Mouse (Mus musculus) left cerebral cortex, postnatal 14 days (tissue): ENCODE results near the gene Slfn5. TPM values are rescaled to one million over a fixed set of nuclear protein-coding genes. Genes with fewer than 3 reads are reported as not detected.
"Not testable (repeated sequence)": the region's sequence is repeated elsewhere in the genome, so short reads cannot be mapped to it uniquely, and the experiment has no call there.

Experiments
- DNase-seq, 2 experiments: peaks; one replicate each; pipeline ENCODE4 v3.0.0; 2021 to 2022; ENCODE audit warnings: low spot score in 2 of 2, mixed read lengths in 1 of 2
- intact Hi-C: fragments of 180-260 bp; cut with DNase I; formaldehyde crosslinking; loops from one replicate; pipeline ENCODE4 v1.15.1; 2025
- total RNA-seq, 2 experiments: library from RNA; stranded (reverse); gene quantifications; 2 replicates each; pipeline ENCODE4 v1.2.3; 2021

Gene Slfn5
- total RNA-seq, 2 experiments from 2014 or later, result 4.0 to 5.0 TPM

DNA sequence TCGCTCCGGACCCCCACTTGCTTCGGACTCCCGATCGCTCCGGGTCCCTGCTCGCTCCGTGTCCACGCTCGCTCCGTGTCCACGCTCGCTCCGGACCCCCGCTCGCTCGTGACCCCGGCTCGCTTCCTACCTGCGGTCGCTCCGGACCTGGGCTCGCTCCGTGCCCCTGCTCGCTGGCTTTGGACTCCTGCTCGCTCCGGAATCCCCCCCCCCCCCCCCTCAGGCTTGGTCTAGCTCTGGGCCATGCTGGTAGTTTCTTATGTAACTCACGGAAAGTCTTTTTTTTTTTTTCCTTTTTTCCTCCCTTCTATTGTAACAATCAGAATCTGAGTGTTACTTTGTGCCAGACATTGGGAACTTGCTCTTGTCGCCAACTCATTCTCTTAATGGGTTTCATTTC is 18.0 kb upstream of the Slfn5 start:
- intact Hi-C loops, result no loop called here
- DNase-seq, result no peak

DNA sequence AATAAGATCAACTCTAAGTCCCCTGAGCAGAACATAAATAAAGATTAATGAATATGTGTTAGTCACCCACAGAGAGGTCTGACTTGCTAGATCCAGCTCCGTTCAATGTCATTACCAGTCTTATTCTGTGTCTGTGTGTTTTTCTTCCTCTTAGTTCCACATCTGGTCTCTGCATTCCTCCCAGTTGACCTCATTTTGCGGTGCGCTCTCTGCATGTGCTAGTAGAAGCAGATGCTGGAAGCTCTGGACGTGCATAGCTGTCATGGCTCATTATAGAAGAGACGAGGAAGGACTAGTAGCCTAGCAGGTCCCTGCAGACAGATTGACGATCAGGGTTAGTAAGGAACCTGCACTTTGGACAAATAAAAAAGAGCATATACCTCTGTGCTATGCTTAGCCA is 7.8 kb upstream of the Slfn5 start:
- intact Hi-C loops, result no loop called here

DNA sequence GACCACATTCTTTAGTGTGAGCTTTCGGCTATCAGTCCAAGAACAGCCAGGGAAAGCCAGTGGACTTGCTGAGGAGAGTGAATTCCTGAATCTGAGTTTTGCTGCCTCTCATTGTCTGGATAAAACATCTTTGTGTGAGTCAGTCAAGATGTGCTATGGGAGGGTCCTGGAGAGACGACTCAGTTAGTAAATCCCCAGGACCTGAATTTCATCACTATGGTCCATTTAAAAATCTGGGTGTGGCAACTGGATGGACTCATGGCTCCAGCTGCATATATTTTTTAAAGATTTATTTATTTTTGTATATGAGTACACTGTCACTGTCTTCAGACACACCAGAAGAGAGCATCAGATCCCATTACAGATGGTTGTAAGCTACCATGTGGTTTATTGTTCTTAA is 5.5 kb upstream of the Slfn5 start:
- intact Hi-C loops, result no loop called here
- no peak for DNase-seq

More for the DNA sequence above, 7.8 kb upstream of the Slfn5 start:
- DNase-seq, result no peak

DNA sequence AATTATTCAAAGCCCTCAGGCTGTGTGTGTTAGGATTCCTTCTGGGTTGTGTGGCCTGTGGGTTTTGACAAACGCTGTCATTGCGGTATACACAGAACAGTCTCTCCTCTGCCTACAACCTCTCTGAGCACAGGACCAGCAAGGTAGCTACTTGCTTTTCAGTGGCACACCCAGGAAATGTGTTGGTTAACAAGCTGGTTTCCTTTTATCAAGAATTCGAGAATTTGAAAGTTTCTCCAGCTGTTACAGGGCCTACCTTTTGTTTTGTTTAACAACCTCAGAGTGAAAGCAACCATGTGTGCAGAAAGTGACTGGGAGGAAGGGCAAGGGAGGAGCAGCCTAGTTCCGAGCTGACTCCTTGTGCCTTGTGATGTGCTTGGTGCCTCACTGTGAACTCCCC is 3.7 kb upstream of the Slfn5 start:
- DNase-seq, result no peak
- intact Hi-C loops, result no loop called here

DNA sequence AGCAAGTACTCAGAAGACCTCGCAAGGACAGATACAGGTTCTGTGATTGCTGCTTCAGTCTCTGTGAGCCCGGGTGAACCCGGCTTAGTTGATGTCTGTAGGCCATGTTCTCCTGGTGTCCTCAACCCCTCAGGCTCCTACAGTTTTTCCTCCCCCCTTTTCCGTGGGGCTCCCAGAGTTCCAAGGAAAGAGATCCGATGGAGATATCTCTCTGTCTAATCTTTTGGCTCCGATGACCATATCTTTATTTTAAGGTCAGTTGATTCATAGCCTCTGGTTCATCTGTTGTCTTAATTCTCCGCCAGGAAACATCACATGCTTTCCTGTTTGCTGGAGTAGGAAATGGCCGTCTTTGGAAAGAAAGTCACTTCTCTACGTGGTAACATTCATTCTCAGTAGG is 2.1 kb upstream of the Slfn5 start:
- intact Hi-C loops, result no loop called here

DNA sequence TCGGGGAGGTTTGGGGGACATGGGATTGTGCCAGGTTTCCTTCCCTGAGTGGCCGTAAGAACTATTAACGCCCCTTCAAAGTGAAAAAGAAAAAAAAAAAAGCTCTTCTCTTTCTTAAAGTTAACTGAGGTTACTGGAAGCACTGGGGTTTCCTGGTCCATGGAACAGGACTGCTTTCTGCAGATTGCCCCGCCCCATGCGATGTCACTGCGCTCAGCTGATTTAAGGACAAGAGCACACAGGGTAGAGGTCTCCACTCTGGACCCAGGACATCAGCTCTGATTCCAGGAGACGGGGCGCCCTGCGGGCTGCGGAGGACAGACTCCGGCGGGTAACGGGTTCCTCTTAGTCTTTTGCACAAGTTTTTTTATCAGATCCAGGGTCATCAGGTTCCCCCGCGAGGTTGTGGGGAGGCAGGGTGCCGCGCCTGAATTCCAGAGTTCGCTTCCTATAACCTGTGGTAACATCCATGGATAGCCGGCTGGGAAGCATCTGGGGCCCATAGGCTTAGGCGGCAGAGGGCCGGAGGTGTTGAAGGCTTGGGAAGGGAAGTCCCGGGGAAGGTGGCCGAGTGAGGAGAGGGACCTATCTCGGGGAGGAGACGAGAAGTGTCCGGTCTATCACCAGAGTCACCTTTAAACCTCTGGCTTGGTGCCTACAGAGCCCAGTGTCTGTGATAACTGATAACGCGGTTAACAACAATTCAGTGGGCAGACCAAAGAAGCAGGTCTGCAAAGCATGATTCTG is 889 bp downstream of the Slfn5 start:
- no peak for DNase-seq
- intact Hi-C loops, result no loop called here

More for the DNA sequence above, 2.1 kb upstream of the Slfn5 start:
- no peak for DNase-seq

DNA sequence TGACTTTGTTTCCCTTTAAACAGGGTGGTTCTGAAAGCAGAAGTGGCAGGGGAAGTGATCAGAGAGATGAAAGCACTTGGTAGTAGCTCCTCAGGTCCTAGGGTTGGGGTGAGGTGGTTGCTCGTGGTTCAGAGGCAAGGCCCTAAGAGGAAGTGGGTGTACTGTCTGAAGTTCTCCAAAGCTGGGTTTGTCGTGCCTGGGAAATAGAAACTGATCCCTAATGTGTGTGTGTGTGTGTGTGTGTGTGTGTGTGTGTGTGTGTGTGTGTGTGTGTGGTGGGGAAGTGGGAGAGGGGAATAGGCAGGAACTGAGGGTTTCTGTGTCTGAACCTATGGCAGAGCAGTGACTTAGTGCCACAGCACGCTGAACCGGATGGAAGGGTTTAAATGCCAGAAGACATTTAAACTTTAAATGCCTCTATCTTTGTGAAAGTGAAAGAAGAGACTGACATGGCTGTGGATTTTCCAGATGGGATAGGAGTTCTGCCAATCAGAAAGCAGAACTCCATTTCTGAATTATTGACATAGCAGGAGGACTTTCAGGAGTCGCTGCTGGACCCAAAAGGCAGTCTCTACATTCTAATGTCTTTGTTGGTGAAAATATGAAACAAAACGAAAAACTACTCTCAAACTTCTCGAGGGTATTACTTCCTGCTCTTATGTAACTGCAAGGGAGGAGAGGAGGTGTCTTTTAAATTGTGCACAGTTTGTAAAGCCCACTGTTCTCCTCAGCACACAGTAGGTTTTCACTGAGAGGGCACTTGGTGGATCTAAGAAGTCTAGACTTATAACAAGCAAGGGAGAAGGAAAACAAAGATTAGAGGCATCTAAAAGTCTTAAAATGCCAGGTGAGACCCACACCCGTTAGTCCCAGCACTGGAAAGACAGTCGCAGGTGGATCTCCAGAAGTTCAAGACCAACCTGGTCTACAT is 1.7 kb downstream of the Slfn5 start:
- intact Hi-C loops, result no loop called here

DNA sequence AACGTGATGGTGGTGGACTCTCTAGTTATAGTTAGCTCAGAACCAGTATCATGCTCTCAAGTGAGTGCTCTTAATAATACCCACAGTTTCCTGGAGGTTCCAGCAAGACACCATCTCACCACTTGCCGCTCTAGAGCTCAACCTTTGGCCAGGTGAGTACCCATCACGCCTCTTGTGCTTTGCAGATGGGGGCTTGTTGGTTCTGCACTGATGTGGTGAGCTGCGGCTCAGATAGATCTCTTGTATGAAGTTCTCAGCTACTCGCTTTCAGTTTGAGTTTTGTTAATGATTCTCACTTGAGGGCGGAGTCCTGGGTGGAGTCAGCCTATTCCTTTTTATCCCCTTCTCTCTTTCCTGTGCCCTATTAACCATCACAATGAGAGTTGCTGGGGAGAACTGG is 3.5 kb downstream of the Slfn5 start:
- DNase-seq, result no peak
- intact Hi-C loops, result no loop called here

More for the DNA sequence above, 1.7 kb downstream of the Slfn5 start:
- DNase-seq, result no peak

DNA sequence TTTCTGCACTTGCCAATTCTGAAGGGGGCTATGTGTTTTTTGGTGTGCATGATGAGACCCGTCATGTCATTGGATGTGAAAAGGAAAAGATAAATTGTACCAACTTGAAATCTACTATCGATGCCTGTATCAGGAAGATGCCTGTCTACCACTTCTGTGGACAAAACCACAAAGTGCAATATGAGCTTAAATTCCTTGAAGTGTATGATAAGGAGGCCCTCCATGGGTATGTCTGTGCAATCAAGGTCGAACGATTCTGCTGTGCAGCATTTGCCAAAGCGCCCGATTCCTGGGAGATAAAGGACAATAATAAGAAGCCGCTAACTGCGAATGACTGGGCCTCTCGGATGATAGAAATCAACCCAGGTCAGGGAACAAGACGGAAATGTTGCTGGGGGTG is 5.8 kb downstream of the Slfn5 start:
- intact Hi-C loops, result no loop called here
- no peak for DNase-seq

DNA sequence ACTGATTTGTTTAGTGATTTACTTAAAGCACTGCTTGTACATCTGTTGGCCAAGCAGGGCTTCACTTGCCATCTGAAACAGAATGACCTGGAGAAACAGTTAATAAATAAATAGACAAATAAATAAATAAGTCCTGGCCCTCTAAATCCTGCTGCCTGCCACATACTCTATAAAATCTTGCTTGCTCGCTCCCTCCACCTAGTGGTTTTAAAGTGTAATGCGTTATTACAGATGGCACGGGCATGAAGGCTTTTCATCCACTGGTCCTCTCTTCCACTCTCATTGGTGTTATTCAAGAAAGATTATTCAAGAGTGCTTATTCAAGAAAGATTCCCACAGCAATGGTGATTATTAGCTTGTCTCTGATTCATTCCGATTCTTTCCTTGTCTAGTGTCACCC is 8.5 kb downstream of the Slfn5 start:
- intact Hi-C loops, result no loop called here
- peak; percentile 25 to 33 for DNase-seq

DNA sequence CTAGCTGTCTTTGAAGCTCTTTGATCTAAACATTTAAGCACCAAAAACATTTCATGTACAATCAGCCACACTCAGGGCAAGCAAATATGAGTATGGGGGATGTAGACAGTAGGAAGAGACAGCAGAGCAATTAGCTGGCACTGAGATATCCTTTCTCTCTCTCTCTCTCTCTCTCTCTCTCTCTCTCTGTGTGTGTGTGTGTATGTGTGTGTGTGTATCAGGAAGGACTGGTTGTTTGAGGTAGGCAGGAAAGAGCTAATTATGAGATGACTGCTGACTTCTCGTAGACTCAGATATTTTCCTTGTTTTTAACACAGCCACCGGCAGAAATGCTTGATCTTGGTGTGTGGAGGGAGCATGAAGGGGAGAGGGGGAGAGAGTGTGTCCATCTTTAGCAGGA is 10.6 kb downstream of the Slfn5 start:
- no peak for DNase-seq
- intact Hi-C loops, result no loop called here

DNA sequence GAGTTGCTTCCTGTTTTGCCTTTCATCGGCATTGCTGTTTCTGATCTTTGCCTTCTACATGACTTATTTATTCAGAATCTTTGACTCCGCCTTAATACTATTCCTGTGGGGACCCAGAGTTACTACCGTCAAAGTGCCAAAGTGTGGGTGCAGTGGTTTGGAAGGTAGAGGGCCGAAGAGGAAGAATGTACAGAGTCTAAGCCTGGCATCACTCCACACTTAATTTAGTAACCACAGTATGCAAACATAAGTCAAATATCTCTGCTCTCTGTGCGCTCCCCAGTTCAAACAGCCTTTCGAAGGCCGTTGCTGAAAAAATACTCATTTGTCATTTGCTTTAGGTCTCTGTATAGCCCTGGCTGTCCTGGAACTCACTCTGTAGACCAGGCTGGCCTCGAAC is 11.1 kb downstream of the Slfn5 start:
- intact Hi-C loops, result no loop called here
- DNase-seq, result no peak

DNA sequence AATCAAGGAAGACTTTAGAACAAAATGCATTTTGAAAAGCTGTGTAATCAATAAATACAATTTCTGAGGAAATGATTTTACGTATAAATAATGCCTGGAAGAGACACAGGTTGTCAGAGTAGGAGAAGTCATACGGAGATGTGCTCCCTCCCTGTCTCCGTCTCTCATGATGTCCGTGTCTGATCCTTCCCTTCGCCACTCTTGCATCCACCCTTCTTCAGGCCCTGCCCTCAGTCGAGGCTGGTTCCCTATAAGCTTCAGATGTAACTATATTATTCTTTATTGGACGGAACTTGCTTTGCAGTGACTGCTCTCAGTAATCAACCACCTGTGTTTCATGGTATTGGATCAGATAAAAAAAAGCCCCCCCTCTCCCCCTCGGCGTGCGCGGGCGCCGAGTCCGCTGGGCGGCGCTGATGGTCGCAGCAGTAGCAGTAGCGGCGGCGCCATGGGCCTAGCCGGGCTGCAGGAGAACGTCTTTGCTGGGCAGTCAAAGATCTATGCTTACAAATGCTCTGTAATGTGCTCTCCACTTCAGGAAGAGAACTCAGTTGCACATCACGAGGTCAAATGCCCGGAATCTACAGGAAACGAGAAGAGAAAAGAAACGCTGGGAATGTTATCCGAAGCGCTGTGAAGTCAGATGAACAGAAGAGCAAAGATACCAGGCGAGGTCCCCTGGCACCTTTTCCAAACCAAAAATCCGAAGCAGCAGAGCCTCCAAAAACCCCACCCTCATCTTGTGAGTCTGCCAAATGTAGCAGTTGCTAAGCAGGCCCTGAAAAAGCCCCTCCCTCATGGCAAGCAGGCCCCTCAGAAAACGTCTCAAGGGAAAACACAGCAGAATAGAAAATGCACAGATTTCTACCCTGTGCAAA is 19.8 kb downstream of the Slfn5 start:
- peak; percentile 14 to 30 for DNase-seq
- intact Hi-C loops, result no loop called here

DNA sequence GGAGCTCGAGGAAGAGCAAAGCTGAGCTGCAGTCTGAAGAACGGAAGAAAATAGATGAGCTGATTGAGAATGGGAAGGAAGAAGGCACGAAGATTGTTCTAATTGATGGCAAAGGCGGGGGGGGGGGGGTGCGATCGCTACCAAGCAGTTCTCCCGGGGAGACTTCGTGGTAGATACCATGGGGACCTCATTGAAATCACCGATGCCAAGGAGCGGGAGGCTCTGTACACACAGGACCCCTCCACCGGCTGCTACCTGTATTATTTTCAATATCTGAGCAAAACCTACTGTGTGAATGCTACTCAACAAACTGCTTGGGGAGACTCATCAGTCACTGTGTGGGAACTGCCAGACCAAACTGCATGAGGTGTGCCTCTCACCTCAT is 20.4 kb downstream of the Slfn5 start:
- DNase-seq, result no peak
- intact Hi-C loops, result no loop called here

DNA sequence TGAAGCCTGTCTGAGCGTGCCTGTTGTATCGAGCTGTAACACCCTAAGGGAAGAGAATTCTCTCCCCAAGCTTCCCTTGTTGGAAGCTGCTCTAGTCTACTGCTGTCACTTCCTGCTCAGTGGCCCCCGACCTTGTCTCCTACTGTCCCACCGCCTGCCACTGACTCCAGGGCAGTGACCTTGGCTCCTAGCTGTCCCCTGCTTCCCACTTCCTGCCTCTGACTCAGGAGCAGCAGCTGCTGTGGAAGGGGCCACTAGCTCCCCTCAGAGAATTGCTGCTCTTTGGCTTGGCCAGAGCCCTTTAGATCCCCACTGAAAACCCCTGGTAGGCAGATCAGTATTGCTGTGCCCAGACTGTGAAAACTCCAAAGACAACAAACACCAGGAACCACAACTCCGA is 22.8 kb downstream of the Slfn5 start:
- intact Hi-C loops, result no loop called here
- no peak for DNase-seq

DNA sequence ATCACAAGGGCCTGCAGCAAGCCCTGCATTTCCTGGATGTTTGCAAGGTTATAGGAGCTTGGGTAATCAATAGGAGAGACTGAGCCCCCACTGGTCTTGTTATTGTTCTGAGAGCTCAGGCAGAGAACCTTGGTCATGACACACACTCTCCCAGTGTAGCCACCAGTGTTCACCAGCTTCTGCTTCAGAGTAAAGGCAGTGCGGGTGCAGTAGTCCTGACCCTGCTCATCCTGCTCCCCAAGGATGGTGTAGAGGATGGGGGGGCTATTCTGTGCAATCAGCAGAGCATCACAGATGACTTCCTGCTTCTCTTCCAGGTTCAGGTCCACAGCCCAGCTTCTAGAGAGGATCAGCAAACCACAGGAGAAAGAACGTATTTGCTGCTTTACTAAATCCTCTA is 31.3 kb downstream of the Slfn5 start:
- intact Hi-C loops, DNase-seq: not testable (repeated sequence)

DNA sequence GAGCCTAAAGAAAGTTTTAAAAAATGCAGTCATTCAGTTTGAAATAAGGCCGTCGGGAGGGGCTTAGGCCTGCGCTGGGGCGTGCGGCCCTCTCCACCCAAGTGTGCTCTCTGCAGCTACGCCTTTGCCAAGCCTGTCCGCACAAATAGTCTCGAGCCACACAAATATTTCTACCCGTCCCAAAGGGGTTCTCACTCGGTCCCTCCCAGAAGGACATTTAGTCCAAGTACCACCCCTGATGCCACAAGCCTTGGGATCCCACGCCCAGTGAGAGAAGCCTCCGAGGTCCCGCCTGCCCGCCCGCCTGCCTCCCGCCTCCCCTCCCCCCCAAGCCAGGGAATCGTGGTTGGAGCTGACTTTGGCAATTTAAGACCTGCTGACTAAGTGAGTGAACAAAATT is 32.0 kb downstream of the Slfn5 start:
- DNase-seq, result no peak
- intact Hi-C loops, result no loop called here

DNA sequence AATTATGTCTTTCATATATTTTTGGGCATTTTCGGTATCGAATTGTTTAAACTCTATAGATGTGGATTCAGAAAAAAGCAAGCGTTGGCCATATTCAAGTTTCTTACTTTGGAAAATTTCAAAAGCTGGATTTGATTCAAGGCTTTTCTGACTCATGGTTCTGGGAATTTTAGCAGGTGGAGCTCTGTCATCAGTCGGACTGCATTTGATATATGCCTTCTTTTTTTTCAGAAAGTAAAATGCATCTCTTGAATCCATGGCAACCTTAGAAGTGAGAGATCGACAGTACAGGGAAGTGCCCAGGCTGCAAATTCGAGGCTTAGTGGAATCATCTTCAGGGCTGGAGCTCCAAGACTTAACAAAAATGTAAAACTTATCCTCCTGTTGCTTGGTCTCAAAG is 36.5 kb downstream of the Slfn5 start:
- peak in 1 of 2 experiments; percentile 1 for DNase-seq
- intact Hi-C loops, result no loop called here

DNA sequence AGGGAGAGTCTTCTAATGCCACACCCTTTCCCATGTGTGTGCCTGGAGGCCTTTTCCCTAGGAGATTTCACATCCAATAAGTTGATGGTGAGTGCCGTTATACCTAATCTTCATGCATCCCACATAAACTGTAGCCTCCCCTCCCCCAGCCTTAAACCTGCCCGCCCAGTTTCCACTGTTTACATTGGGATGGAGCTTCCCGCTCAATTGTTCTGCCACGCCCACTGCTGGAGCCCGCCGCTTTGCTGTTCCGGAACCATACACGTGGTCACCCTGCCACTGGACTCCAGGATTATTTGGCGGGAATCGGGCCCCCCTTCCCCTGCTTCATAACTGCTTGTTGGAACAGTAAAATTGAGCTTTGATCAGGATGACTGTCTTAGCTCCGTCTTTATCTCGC is 38.2 kb downstream of the Slfn5 start:
- DNase-seq, result no peak
- intact Hi-C loops, result no loop called here
